Mouse (Mus musculus) limb, embryonic 11.5 days (tissue): Measurements from ENCODE around the gene Plin3. TPM values are rescaled to one million over a fixed set of nuclear protein-coding genes. Genes with fewer than 3 reads are reported as not detected.
A peak's percentile ranks its signal among the peaks of the same experiment; 100 is the strongest.

Experiments used
- ATAC-seq: fragments of 200-750 bp; cut with Nextera tagmentation; 2 replicates; pipeline ENCODE4 v1.8.0; 2017; ENCODE audit warnings: low read depth; ENCODE audit not compliant: insufficient number of reproducible peaks, low FRiP score, low TSS enrichment
- DNase-seq: peaks from one replicate; pipeline ENCODE4 v3.0.0-alpha.2; 2015; ENCODE audit warnings: low spot score
- H3K27ac ChIP-seq: fragments of 300-500 bp; sonication (generic); replicated peaks from 2 replicates; pipeline ENCODE4 v1.5.1; 2014; ENCODE audit warnings: low read depth, mild to moderate bottlenecking, low read length
- H3K27me3 ChIP-seq: fragments of 300-500 bp; sonication (generic); 2 replicates; pipeline ENCODE4 v1.6.1; 2014; ENCODE audit warnings: mild to moderate bottlenecking, low read length, mixed read lengths; ENCODE audit not compliant: control insufficient read depth, insufficient read depth
- H3K36me3 ChIP-seq: fragments of 300-500 bp; sonication (generic); 2 replicates; pipeline ENCODE4 v1.6.1; 2014; ENCODE audit warnings: mild to moderate bottlenecking, low read length, moderate library complexity, mixed read lengths; ENCODE audit not compliant: control insufficient read depth, insufficient read depth
- H3K4me1 ChIP-seq: fragments of 300-500 bp; sonication (generic); 2 replicates; pipeline ENCODE4 v1.6.1; 2014; ENCODE audit warnings: low read length, mixed read lengths; ENCODE audit not compliant: control insufficient read depth, insufficient read depth
- H3K4me2 ChIP-seq: fragments of 300-500 bp; sonication (generic); 2 replicates; pipeline ENCODE4 v1.6.1; 2014; ENCODE audit warnings: low read depth, mild to moderate bottlenecking, moderate library complexity; ENCODE audit not compliant: severe bottlenecking
- H3K4me3 ChIP-seq: fragments of 300-500 bp; sonication (generic); 2 replicates; pipeline ENCODE4 v1.5.1; 2014; ENCODE audit warnings: low read depth, low read length
- H3K9ac ChIP-seq: fragments of 300-500 bp; sonication (generic); 2 replicates; pipeline ENCODE4 v1.6.1; 2014; ENCODE audit warnings: mild to moderate bottlenecking, low read length
- H3K9me3 ChIP-seq: fragments of 300-500 bp; sonication (generic); 2 replicates; pipeline ENCODE4 v1.6.1; 2016; ENCODE audit warnings: low read length; ENCODE audit not compliant: control insufficient read depth
- WGBS: fragments of 180-500 bp; shearing (Covaris S2); extraction: QIAGEN DNeasy Blood & Tissue Kit; methylation state at CpG from one replicate; pipeline ENCODE4 v1.1.7; 2014; 5-methylcytosine and 5-hydroxymethylcytosine counted together
- polyA plus RNA-seq: library from polyadenylated mRNA; unstranded; fragments of >200 nt; fragmentation: Nextera tagmentation; extraction: Ambion mirVana; gene quantifications from 2 replicates; pipeline ENCODE4 v1.2.1, GENCODE M21; 2014

The Plin3 gene
- 58.7 and 66.0 TPM in 2 replicates for polyA plus RNA-seq

DNA sequence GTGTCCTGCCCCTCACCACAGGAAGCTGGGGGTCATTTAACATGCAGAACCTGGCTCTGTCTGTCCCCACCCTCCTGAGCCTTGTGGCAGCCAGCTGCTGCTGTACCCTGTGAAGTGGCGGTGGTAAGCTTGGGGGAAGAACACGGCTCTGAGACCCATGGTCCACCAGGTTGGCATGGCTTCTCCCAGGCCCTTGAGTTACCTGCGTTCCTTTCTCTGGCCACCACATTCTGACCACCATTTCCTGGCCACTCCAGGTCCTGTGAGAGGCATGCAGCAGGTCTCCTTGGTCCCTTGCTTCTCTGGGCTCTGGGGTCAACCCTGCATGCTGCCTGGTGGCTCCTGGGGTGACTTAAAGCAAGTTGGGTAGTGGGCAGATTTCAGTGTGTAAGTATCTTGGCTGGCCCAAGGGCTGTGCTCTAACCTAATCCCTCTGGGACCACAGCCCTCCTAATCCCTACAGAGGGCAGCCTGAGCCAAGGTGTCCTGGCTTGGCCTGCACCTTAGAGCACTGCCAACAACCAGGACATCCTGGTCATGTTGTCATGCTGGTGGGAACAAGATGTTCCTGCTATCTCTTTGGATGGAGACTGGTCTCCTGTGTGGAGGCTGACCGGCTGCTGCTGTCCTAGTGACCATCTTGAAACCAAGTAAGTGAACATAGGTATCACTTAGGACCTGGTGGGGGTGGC lies at the start of gene Plin3:
TSS of gene Plin3 (minus strand) at position 343 of the 692 bp plus-strand sequence.
- H3K9ac ChIP-seq, result no peak within 1 kb of the TSS
- no peaks in the 10 kb centered on the region for H3K9me3 ChIP-seq
- peaks cover 31% of the 10 kb centered on the region for H3K4me1 ChIP-seq
- H3K36me3 ChIP-seq, result no peaks in the 10 kb centered on the region
- no peak within 1 kb of the TSS for H3K4me2 ChIP-seq
- H3K4me3 ChIP-seq, result no peak within 1 kb of the TSS
- H3K27me3 ChIP-seq, result no peaks in the 10 kb centered on the region
- ATAC-seq (no peak), DNase-seq (no peak)
- no peak within 1 kb of the TSS for H3K27ac ChIP-seq
- WGBS, result 84% methylated on average over 4 of the region's 4 CpGs

DNA sequence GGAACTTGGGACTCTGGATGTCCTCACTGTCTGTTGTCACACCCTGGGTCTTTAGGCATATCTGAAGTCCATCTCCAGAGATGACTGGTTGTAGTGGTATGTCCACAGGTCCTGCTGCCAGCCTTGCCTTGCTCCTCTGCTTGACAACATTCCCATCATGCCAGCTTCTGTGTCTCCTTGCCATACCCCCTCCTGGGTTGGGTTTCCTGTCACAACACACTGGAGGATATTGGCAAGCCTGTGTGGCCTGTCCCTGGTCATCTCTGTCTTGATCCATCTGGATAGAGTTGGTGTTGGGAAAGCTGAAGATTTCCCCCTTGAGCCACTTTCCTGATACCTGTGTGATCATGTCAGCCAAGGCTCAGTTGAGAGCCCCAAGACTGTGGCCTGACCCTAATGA lies 48.0 kb upstream of the Plin3 start:
- Histone ChIP-seq H3K4me3 (no peak overlapping the region), H3K27me3 (no peaks in the 10 kb centered on the region), H3K9me3 (no peaks in the 10 kb centered on the region), H3K4me2 (no peak overlapping the region), H3K4me1 (no peaks in the 10 kb centered on the region), H3K9ac (no peak overlapping the region), H3K36me3 (no peaks in the 10 kb centered on the region), H3K27ac (no peak overlapping the region)
- no peak for ATAC-seq
- no peak for DNase-seq

- H3K4me1 ChIP-seq, result no peaks in the 10 kb centered on the region
- no peaks in the 10 kb centered on the region for H3K9me3 ChIP-seq
- 48% methylated on average over 4 of the region's 4 CpGs for WGBS
- no peaks in the 10 kb centered on the region for H3K36me3 ChIP-seq
- peak; percentile 55 for DNase-seq
- no peak overlapping the region for H3K9ac ChIP-seq
- no peak overlapping the region for H3K4me3 ChIP-seq
- no peak overlapping the region for H3K4me2 ChIP-seq
- no peak overlapping the region for H3K27ac ChIP-seq
- ATAC-seq, result no peak
- no peaks in the 10 kb centered on the region for H3K27me3 ChIP-seq
Measured at GRCm38 (mm10) chr17:56338909-56339308, 46.2 kb upstream of the Plin3 start.

DNA sequence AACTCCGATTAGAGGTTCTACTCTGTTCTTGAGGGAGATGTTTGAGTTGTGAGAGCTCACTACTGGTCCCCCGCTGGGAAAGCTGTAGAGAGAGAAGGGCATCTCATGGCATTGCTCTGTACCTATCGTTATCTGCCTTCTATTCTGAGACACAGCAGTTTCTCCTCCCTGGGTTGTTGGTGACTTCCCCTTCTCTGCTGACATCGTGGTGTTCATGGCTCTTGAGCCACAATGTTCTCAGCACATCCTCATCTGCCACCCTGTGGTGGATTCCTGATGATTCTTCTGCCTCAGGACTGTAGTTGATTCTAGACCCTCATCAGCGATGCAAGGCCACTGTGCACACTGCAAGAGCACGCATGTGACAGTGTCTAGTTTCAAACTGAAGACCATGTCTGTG lies 45.1 kb upstream of the Plin3 start:
- H3K9me3 ChIP-seq, result no peaks in the 10 kb centered on the region
- H3K9ac ChIP-seq, result no peak overlapping the region
- H3K27ac ChIP-seq, result no peak overlapping the region
- H3K4me3 ChIP-seq, result no peak overlapping the region
- 91% methylated on average over 6 of the region's 6 CpGs for WGBS
- no peaks in the 10 kb centered on the region for H3K4me1 ChIP-seq
- ATAC-seq (no peak), DNase-seq (no peak)
- no peaks in the 10 kb centered on the region for H3K27me3 ChIP-seq
- H3K4me2 ChIP-seq, result no peak overlapping the region
- no peaks in the 10 kb centered on the region for H3K36me3 ChIP-seq

DNA sequence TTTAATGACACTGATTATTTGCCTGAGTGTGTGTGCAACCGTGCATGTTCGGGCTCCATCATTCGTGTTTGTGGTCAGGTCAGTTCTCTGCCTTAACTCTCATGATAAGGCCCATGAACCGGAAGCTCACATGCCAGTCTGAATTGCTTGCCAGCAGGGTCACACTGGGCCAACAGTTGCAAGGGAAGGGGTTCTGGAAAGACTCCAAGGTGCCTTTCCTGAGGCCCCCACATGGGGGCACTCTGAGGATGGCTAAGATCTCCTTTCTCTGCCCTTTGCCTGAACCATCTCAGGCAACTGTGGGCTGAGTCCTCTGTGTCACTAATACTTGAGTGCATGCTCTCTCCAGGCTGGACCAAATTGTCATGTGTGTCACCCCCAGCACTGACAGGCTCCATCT lies 44.5 kb upstream of the Plin3 start:
- Histone ChIP-seq H3K9me3 (no peaks in the 10 kb centered on the region), H3K9ac (no peak overlapping the region), H3K4me1 (no peaks in the 10 kb centered on the region), H3K36me3 (no peaks in the 10 kb centered on the region), H3K4me2 (no peak overlapping the region), H3K4me3 (no peak overlapping the region), H3K27me3 (no peaks in the 10 kb centered on the region), H3K27ac (no peak overlapping the region)
- DNase-seq (peak; percentile 57), ATAC-seq (no peak)
- WGBS, result 75% methylated on average over 4 of the region's 4 CpGs

DNA sequence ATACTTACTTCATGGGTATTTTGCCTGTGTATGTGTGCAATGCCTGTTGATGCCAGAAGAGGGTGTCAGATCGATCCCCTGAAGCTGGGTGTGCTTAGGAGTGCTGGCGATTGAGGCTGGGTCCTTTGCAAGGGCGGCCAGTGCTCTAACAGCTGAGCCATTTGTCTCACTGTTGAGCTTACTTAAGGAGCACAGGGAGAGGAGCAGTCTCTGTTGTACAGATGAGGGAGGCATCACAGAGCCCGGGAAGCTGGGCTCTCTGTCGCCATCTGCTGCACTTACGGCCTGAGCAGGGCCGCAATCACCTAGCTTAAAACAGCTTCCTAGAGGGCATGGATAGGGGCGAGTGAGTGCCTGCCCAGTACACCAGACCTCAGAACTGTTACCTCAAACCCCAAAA lies 40.3 kb upstream of the Plin3 start:
- Histone ChIP-seq H3K4me3 (no peak overlapping the region), H3K4me1 (peaks cover 3% of the 10 kb centered on the region), H3K27me3 (no peaks in the 10 kb centered on the region), H3K9me3 (no peaks in the 10 kb centered on the region), H3K4me2 (no peak overlapping the region), H3K9ac (no peak overlapping the region), H3K36me3 (no peaks in the 10 kb centered on the region), H3K27ac (no peak overlapping the region)
- peak; percentile 29 for DNase-seq
- 37% methylated on average over 8 of the region's 8 CpGs for WGBS
- no peak for ATAC-seq

DNA sequence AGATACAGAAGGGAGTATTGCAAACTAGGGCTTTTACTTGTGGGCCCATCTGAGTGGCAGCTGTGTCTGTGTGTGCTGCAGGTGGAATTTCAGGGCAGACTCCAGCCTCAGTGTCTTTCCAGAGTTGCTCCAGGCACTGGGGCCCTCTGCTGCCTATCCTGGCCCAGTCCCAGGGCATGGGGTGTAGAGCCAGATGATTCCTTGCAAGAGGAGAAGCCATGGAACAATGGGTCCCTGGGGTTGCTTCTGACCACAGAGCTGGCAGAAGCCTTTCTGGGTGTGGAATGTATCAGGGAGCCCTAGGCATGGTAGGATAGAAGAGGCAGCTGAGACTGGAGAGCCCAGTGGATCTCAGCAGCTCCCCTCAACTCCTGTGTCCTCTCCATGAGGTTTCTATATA lies 38.6 kb upstream of the Plin3 start:
- Histone ChIP-seq H3K4me3 (no peak overlapping the region), H3K27me3 (no peaks in the 10 kb centered on the region), H3K4me2 (no peak overlapping the region), H3K4me1 (peaks cover 11% of the 10 kb centered on the region), H3K36me3 (no peaks in the 10 kb centered on the region), H3K9me3 (no peaks in the 10 kb centered on the region), H3K9ac (no peak overlapping the region), H3K27ac (no peak overlapping the region)
- ATAC-seq (no peak), DNase-seq (no peak)

DNA sequence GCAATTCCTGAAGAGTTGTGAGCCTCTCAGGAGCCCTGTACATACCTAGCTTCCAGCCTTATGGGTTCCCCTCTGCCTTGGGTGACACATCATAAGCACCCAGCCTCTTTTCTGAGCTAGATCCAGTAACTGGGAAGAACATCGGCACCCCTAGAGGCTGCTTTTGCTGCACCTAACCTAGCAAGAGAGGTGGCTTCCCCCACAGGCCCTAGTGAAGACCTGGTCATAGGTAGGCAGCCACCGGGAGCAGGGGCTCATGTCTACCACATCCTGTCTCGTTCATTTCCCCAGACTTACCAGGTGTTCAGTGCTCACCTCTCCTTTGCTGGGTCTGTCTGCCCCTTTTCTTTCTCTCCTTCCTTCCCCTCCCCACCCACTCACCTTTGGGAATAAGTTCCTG lies 37.7 kb upstream of the Plin3 start:
- Histone ChIP-seq H3K4me2 (no peak overlapping the region), H3K27me3 (no peaks in the 10 kb centered on the region), H3K4me1 (peaks cover 11% of the 10 kb centered on the region), H3K27ac (no peak overlapping the region), H3K9me3 (no peaks in the 10 kb centered on the region), H3K36me3 (no peaks in the 10 kb centered on the region), H3K4me3 (no peak overlapping the region), H3K9ac (no peak overlapping the region)
- ATAC-seq (no peak), DNase-seq (no peak)
- 84% methylated on average over 3 of the region's 3 CpGs for WGBS

- Histone ChIP-seq H3K4me1 (peaks cover 13% of the 10 kb centered on the region), H3K4me2 (no peak overlapping the region), H3K9me3 (no peaks in the 10 kb centered on the region), H3K36me3 (no peaks in the 10 kb centered on the region), H3K27me3 (no peaks in the 10 kb centered on the region), H3K4me3 (no peak overlapping the region), H3K27ac (no peak overlapping the region), H3K9ac (no peak overlapping the region)
- DNase-seq (no peak), ATAC-seq (no peak)
Measured at GRCm38 (mm10) chr17:56329267-56329666, 36.6 kb upstream of the Plin3 start.
